Mouse (Mus musculus) embryo, embryonic 10.5 days (tissue): Measurements from ENCODE around the gene Prkacb.

Experiments used
- DNase-seq: peaks from one replicate; pipeline ENCODE4 v3.0.0-alpha.2; 2015; ENCODE audit warnings: low spot score

Prkacb gene

GRCm38 (mm10) chr3:146812901-146813393 lies at the start of gene Prkacb:
TSS of gene Prkacb (minus strand) at chr3:146812990.
- peak; percentile 85 for DNase-seq

- DNase-seq = no peak
These were observed 47.5 kb upstream of the Prkacb start for GRCm38 (mm10) chr3:146860308-146860707.

- no peak for DNase-seq
These were observed 44.6 kb upstream of the Prkacb start for GRCm38 (mm10) chr3:146857373-146857772.

- no peak for DNase-seq
These were observed 41.8 kb upstream of the Prkacb start for GRCm38 (mm10) chr3:146854473-146855087.

GRCm38 (mm10) chr3:146851966-146852891 lies 39.4 kb upstream of the Prkacb start, which contains the start of gene Ttll7:
TSS of gene Ttll7 (plus strand) at chr3:146852367.
- peak; percentile 90 for DNase-seq

- no peak for DNase-seq
These were observed 36.6 kb upstream of the Prkacb start for GRCm38 (mm10) chr3:146849360-146849759.

- DNase-seq = no peak
These were observed 35.3 kb upstream of the Prkacb start for GRCm38 (mm10) chr3:146848112-146848511.

GRCm38 (mm10) chr3:146846237-146846636 lies 33.4 kb upstream of the Prkacb start:
- DNase-seq = no peak

GRCm38 (mm10) chr3:146843470-146843869 lies 30.7 kb upstream of the Prkacb start:
- no peak for DNase-seq

- peak; percentile 7 for DNase-seq
These were observed 30.0 kb upstream of the Prkacb start for GRCm38 (mm10) chr3:146842766-146843165.

GRCm38 (mm10) chr3:146820718-146821117 lies 7.9 kb upstream of the Prkacb start:
- no peak for DNase-seq

GRCm38 (mm10) chr3:146813624-146814023 lies 834 bp upstream of the Prkacb start:
- no peak for DNase-seq

- DNase-seq = peak; percentile 46
These were observed 530 bp downstream of the Prkacb start for GRCm38 (mm10) chr3:146812041-146812878.

GRCm38 (mm10) chr3:146793554-146794257 lies 19.1 kb downstream of the Prkacb start:
- DNase-seq = no peak

- no peak for DNase-seq
These were observed 20.5 kb downstream of the Prkacb start for GRCm38 (mm10) chr3:146792144-146792748.

- no peak for DNase-seq
These were observed 28.6 kb downstream of the Prkacb start for GRCm38 (mm10) chr3:146784233-146784632.

- DNase-seq = no peak
These were observed 29.1 kb downstream of the Prkacb start for GRCm38 (mm10) chr3:146783645-146784225.

- peak; percentile 29 for DNase-seq
These were observed 30.2 kb downstream of the Prkacb start for GRCm38 (mm10) chr3:146782548-146782947.

- peak; percentile 58 for DNase-seq
These were observed 31.7 kb downstream of the Prkacb start for GRCm38 (mm10) chr3:146781131-146781530.

- DNase-seq = no peak
These were observed 32.5 kb downstream of the Prkacb start for GRCm38 (mm10) chr3:146780241-146780640.

GRCm38 (mm10) chr3:146778913-146779312 lies 33.9 kb downstream of the Prkacb start:
- DNase-seq = no peak
